In genomic region chr4:33309764-33310757, GRCm38 (mm10) we compare ENCODE assay signal across 8 mouse cellular contexts. TPM values are rescaled to one million over a fixed set of nuclear protein-coding genes. Genes with fewer than 3 reads are reported as not detected.
DNase-seq lines count a peak whose midpoint lies in the region; ATAC-seq lines count a peak whose summit lies in the region.

Gene Rngtt (plus strand): TSS chr4:33310311.

- peak; percentile 90 for ATAC-seq in inflammation-experienced regulatory T-cells, adult 6 months
- peak; percentile 95 for ATAC-seq in megakaryocyte-erythroid progenitor cell, adult 5-6 weeks (replicated peaks; ENCODE audit: low FRiP score, low TSS enrichment, poor library complexity, severe bottlenecking)

- peak; percentile 97 to 99 for DNase-seq in adrenal gland, adult (ENCODE audit: inconsistent age in 2 of 2, low spot score in 1 of 2)
- DNase-seq in embryo, embryonic 10.5 days (ENCODE audit: low spot score): peak; percentile 99
- peak; percentile 97 for DNase-seq in gastrocnemius, postnatal 14 days
- DNase-seq in left cerebral cortex, postnatal 10 days (ENCODE audit: extremely low spot score in 1 of 2, low spot score in 2 of 2): peak; percentile 94 to 98
- DNase-seq in right cerebral cortex, postnatal 25 days: peak; percentile 92
- DNase-seq in urinary bladder, postnatal 4 days (ENCODE audit: low spot score in 2 of 2): peak; percentile 93 to 96

- intact Hi-C loops in gastrocnemius, postnatal 14 days (cut with DNase I; ENCODE audit: low total_unique reads): no loop called here
- intact Hi-C loops in left cerebral cortex, postnatal 10 days (cut with DNase I): no loop called here

RNA-seq across cellular contexts. Expression of gene Rngtt, which starts in this region (rescaled TPM):
- 1 to 10 TPM; 7.8 to 9.6 TPM for total RNA-seq in gastrocnemius, postnatal 14 days (2021)
- 10 to 100 TPM; 59.7 to 63.1 (median 61.0) TPM for polyA plus RNA-seq in inflammation-experienced regulatory T-cells, adult 6 months (2017; shearing (Covaris generic))
- 10 to 100 TPM; 17.6 to 19.8 TPM for total RNA-seq in left cerebral cortex, postnatal 10 days (2021)
- total RNA-seq in megakaryocyte-erythroid progenitor cell, adult 5-6 weeks (2014; fragmentation: Nextera tagmentation): 34.7 and 35.4 TPM in 2 replicates
- total RNA-seq in megakaryocyte-erythroid progenitor cell, adult 5-6 weeks (2017): 69.1 and 72.8 TPM in 2 replicates

Comparison
In these comparisons a context has a peak if more than half of its experiments do, and no peak if none do; other contexts are left out.
1. Peak in every context shown above with its lines: DNase-seq and ATAC-seq.